ENCODE assay signal across 9 mouse cellular contexts in the genomic region with DNA sequence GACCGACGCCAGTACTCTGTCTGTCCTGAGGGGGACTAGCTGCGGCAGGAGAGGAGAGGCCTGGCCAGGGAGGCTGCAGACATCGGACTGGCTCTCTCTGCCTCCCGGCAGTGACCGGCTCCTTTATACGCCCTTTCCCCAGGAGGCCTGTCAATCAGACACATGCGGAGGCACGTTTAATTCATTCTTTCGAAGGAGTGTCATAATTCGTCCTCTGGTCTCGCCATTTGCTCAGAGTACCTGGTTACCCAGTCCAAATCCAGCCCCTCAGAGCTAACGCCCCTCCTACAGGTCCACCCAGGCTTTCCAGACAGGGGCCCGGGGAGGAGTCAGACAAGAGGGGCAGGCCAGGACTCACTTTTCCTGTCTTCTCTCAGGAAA. TPM values are rescaled to one million over a fixed set of nuclear protein-coding genes. Genes with fewer than 3 reads are reported as not detected.
DNase-seq lines count a peak whose midpoint lies in the region; ATAC-seq lines count a peak whose summit lies in the region.
"Had no signal": no experiment of that assay in that cellular context is flagged by ENCODE, and none has a peak within 500 bp of the region (broad histone marks: within the 10 kb centered on the region; RNA-seq: fewer than 3 reads in every experiment).

TSS of gene Thbs2 (minus strand) at position 242 of the 381 bp plus-strand sequence.

- H3K9ac ChIP-seq in forebrain, embryonic 16.5 days (replicated peaks; ENCODE audit: low read depth, low read length): 0 out of 2 replicates have a peak within 1 kb of the TSS, but pooled peaks have one; percentile 2
- H3K9ac ChIP-seq in limb, embryonic 12.5 days (replicated peaks): peak within 1 kb of the TSS; percentile 48; the same call in 1 of the 2 replicates
- H3K9ac ChIP-seq in midbrain, embryonic 15.5 days: peak within 1 kb of the TSS; percentile 38; the same call in 1 of the 2 replicates

- H3K4me3 ChIP-seq in megakaryocyte, embryonic 14.5 days (replicated peaks): peak within 1 kb of the TSS; percentile 54
- H3K4me3 ChIP-seq in forebrain, embryonic 16.5 days (replicated peaks; ENCODE audit: low read length): peak within 1 kb of the TSS; percentile 3
- peak within 1 kb of the TSS; percentile 38 for H3K4me3 ChIP-seq in limb, embryonic 12.5 days (replicated peaks)
- peak within 1 kb of the TSS; percentile 22 for H3K4me3 ChIP-seq in midbrain, embryonic 15.5 days

- H3K27ac ChIP-seq in forebrain, embryonic 16.5 days (ENCODE audit: low read length): no peak within 1 kb of the TSS
- H3K27ac ChIP-seq in limb, embryonic 12.5 days: peak within 1 kb of the TSS; percentile 35; the same call in 1 of the 2 replicates
- H3K27ac ChIP-seq in midbrain, embryonic 15.5 days: no peak within 1 kb of the TSS

- H3K9me3 ChIP-seq in megakaryocyte, embryonic 14.5 days: no peaks in the 10 kb centered on the region
- no peaks in the 10 kb centered on the region for H3K9me3 ChIP-seq in forebrain, embryonic 16.5 days (ENCODE audit: control insufficient read depth, low read length)
- H3K9me3 ChIP-seq in limb, embryonic 12.5 days: no peaks in the 10 kb centered on the region
- no peaks in the 10 kb centered on the region for H3K9me3 ChIP-seq in midbrain, embryonic 15.5 days

- no peak for ATAC-seq in megakaryocyte, adult 5-6 weeks (ENCODE audit: poor library complexity, severe bottlenecking)
- peak; percentile 45; the same call in 1 of the 2 replicates for ATAC-seq in forebrain, embryonic 16.5 days
- ATAC-seq in limb, embryonic 12.5 days (ENCODE audit: insufficient number of reproducible peaks, insufficient read depth, low FRiP score, low TSS enrichment, low read depth): peak; percentile 89; the same call in 1 of the 2 replicates
- ATAC-seq in midbrain, embryonic 15.5 days (replicated peaks): peak; percentile 66

- WGBS in forebrain, embryonic 16.5 days: 2% methylated on average over 14 of the region's 14 CpGs
- under 1% methylated on average over 14 of the region's 14 CpGs for WGBS in limb, embryonic 12.5 days
- WGBS in midbrain, embryonic 15.5 days: 1% methylated on average over 14 of the region's 14 CpGs

- 0 out of 2 replicates have a peak, but pooled peaks cover 3% of the 10 kb centered on the region for H3K4me1 ChIP-seq in megakaryocyte, embryonic 14.5 days
- H3K4me1 ChIP-seq in forebrain, embryonic 16.5 days (replicated peaks; ENCODE audit: control insufficient read depth, insufficient read depth, low read length): peaks cover 11% of the 10 kb centered on the region
- H3K4me1 ChIP-seq in limb, embryonic 12.5 days (replicated peaks): peaks cover 18% of the 10 kb centered on the region
- H3K4me1 ChIP-seq in midbrain, embryonic 15.5 days: peaks cover 13% of the 10 kb centered on the region

- H3K36me3 ChIP-seq in megakaryocyte, embryonic 14.5 days (replicated peaks; ENCODE audit: low read length): no peaks in the 10 kb centered on the region
- H3K36me3 ChIP-seq in forebrain, embryonic 16.5 days (ENCODE audit: control insufficient read depth, insufficient read depth): no peaks in the 10 kb centered on the region
- H3K36me3 ChIP-seq in limb, embryonic 12.5 days: no peaks in the 10 kb centered on the region
- no peaks in the 10 kb centered on the region for H3K36me3 ChIP-seq in midbrain, embryonic 15.5 days (replicated peaks)

- H3K27me3 ChIP-seq in megakaryocyte, embryonic 14.5 days (replicated peaks): peaks cover 6% of the 10 kb centered on the region
- H3K27me3 ChIP-seq in forebrain, embryonic 16.5 days (replicated peaks; ENCODE audit: control insufficient read depth, insufficient read depth, low read length): no peaks in the 10 kb centered on the region
- H3K27me3 ChIP-seq in limb, embryonic 12.5 days: no peaks in the 10 kb centered on the region; the same call in 1 of the 2 replicates
- no peaks in the 10 kb centered on the region for H3K27me3 ChIP-seq in midbrain, embryonic 15.5 days (replicated peaks)

- H3K4me2 ChIP-seq in forebrain, embryonic 16.5 days (ENCODE audit: low read length): peak within 1 kb of the TSS; percentile 29
- H3K4me2 ChIP-seq in limb, embryonic 12.5 days: peak within 1 kb of the TSS; percentile 61
- H3K4me2 ChIP-seq in midbrain, embryonic 15.5 days: peak within 1 kb of the TSS; percentile 47

- DNase-seq in heart, postnatal 4 days: peak; percentile 79
- peak; percentile 39 for DNase-seq in yolk sac, embryonic 10.5 days (ENCODE audit: low spot score)
- no peak for DNase-seq in spleen, postnatal 10 days (ENCODE audit: low spot score in 2 of 2)

RNA-seq across cellular contexts. Expression of gene Thbs2, which starts in this region (rescaled TPM):
- not detected in 2 replicates for polyA plus RNA-seq in megakaryocyte, embryonic 14.5 days (2012; ENCODE audit: insufficient read depth, low replicate concordance)
- total RNA-seq in megakaryocyte, adult 5-6 weeks (2015): 0.04 TPM in 1 of 2 replicates, not detected in the other
- 0.04 TPM in 1 of 2 replicates, not detected in the other for total RNA-seq in megakaryocyte, adult 5-6 weeks (2017)
- polyA plus RNA-seq in forebrain, embryonic 16.5 days (2015; fragmentation: Nextera tagmentation; extraction: Ambion mirVana): 1.1 and 4.4 TPM in 2 replicates
- 10 to 100 TPM; 66.5 to 74.1 TPM for total RNA-seq in heart, postnatal 4 days (2021)
- polyA plus RNA-seq in limb, embryonic 12.5 days (2016; fragmentation: Nextera tagmentation; extraction: Ambion mirVana): 4.7 and 6.7 TPM in 2 replicates
- polyA plus RNA-seq in midbrain, embryonic 15.5 days (2015; fragmentation: Nextera tagmentation; extraction: Ambion mirVana): 2.6 and 3.0 TPM in 2 replicates
- total RNA-seq: neutrophil, adult 5-6 weeks had no signal

Comparison
In these comparisons a context has a peak if more than half of its experiments do, and no peak if none do; other contexts are left out.
1. RNA of gene Thbs2 (total RNA-seq): 66.5 to 74.1 TPM in heart, postnatal 4 days; 0.04 TPM in megakaryocyte, adult 5-6 weeks; every median in the first group is over 10 times any median in the second.
2. H3K4me3 ChIP-seq: peak in every context shown above with its lines; median percentile 54 in megakaryocyte, embryonic 14.5 days; 38 in limb, embryonic 12.5 days; 22 in midbrain, embryonic 15.5 days; 3 in forebrain, embryonic 16.5 days.
3. DNase-seq: peak in heart, postnatal 4 days (single experiment) and yolk sac, embryonic 10.5 days (single experiment); none in spleen, postnatal 10 days (0 of 2).
4. Peak in every context shown above with its lines, with median percentiles within 50 percentile points of each other: H3K4me2 ChIP-seq and H3K9ac ChIP-seq.